Mouse (Mus musculus): ENCODE measurements around the gene Arntl2. TPM values are rescaled to one million over a fixed set of nuclear protein-coding genes. Genes with fewer than 3 reads are reported as not detected.

The Arntl2 gene
- polyA plus RNA-seq, 1 experiment from 2014 or later, result 0.72 TPM

- 83% methylated on average over 1 of the region's 1 CpGs for WGBS (ENCODE audit: insufficient replicate concordance)
- H3K9ac ChIP-seq (replicated peaks), result no peak overlapping the region
- TF ChIP-seq EP300 (IDR thresholded peaks at IDR 0.05; ENCODE audit: low read depth) (no peak), CTCF (IDR thresholded peaks at IDR 0.05; ENCODE audit: low read depth) (no peak)
- H3K4me1 ChIP-seq (ENCODE audit: insufficient read depth), result peaks cover 8% of the 10 kb centered on the region; the same call in 1 of the 2 replicates
- no peak for DNase-seq
- H3K9me3 ChIP-seq (ENCODE audit: low read length), result no peaks in the 10 kb centered on the region
- no peak overlapping the region for H3K27ac ChIP-seq (ENCODE audit: low read depth)
- no peaks in the 10 kb centered on the region for H3K27me3 ChIP-seq (ENCODE audit: insufficient read depth, low read length)
- no peak overlapping the region for H3K4me2 ChIP-seq (ENCODE audit: low read depth, low read length)
- H3K4me3 ChIP-seq (ENCODE audit: low read depth, low read length), result no peak overlapping the region
- no peak for ATAC-seq
- H3K36me3 ChIP-seq (replicated peaks; ENCODE audit: insufficient read depth, low read length), result no peaks in the 10 kb centered on the region
Measured at GRCm38 (mm10) chr6:146752612-146753011, 43.2 kb upstream of the Arntl2 start.

DNA sequence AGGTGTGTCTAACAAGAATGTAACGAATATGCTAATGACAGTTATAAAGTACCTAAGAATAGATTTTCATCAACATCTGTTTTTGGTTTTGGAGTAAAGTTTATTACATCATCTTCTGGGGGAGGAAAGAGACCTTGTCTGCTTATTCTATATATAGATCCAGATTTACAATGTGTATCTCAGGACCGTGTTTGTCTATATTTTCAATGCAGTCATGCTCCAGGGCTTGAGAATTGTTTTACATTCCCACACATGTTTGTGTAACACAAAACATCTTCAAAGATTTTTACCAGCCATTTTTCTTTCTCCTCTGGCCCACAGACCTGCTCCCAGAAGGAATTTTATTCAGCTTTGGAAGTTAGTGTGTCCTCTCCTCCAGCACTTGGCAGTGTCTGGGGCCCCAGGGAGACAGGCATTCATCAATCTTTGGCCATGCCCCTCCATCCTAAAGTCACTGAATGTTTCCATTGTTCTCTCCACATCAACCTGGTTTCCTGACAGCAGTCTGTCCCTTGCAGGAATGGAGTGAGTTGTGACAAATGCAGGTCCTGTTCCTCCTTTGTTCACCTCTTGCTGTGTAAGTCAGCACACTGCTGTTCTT is 42.2 kb upstream of the Arntl2 start:
- ATAC-seq, result no peak
- Histone ChIP-seq H3K4me3 (ENCODE audit: low read depth, low read length) (no peak overlapping the region), H3K9ac (replicated peaks) (no peak overlapping the region), H3K27me3 (ENCODE audit: insufficient read depth, low read length) (no peaks in the 10 kb centered on the region), H3K36me3 (replicated peaks; ENCODE audit: insufficient read depth, low read length) (no peaks in the 10 kb centered on the region), H3K4me1 (ENCODE audit: insufficient read depth) (peaks cover 8% of the 10 kb centered on the region; the same call in 1 of the 2 replicates), H3K4me2 (ENCODE audit: low read depth, low read length) (no peak overlapping the region), H3K9me3 (ENCODE audit: low read length) (no peaks in the 10 kb centered on the region), H3K27ac (ENCODE audit: low read depth) (no peak overlapping the region)
- TF ChIP-seq EP300 (IDR thresholded peaks at IDR 0.05; ENCODE audit: low read depth) (no peak), CTCF (IDR thresholded peaks at IDR 0.05; ENCODE audit: low read depth) (no peak)
- DNase-seq, result no peak
- 62% methylated on average over 2 of the region's 2 CpGs for WGBS (ENCODE audit: insufficient replicate concordance)

DNA sequence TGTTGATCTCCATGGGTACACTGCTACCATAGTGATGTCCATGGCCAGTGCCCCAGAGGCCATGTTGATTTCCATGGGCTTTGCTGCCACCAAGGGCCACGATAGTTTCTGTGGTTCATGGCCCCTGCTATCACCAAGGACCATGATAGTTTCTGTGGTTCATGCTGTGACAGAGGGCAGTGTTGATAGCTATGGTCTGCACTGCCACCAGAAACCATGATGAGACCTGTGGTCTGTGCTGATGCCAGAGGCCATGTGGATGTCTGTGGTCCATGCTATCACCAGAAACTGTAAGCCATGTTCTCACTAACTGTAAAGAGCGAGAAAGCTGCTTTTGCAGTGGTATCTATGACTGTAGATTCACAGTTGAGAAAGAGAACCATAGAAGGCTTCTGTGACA is 40.7 kb upstream of the Arntl2 start:
- Histone ChIP-seq H3K27me3 (ENCODE audit: insufficient read depth, low read length) (no peaks in the 10 kb centered on the region), H3K9ac (replicated peaks) (no peak overlapping the region), H3K9me3 (ENCODE audit: low read length) (no peaks in the 10 kb centered on the region), H3K36me3 (replicated peaks; ENCODE audit: insufficient read depth, low read length) (no peaks in the 10 kb centered on the region), H3K4me3 (ENCODE audit: low read depth, low read length) (no peak overlapping the region), H3K4me1 (ENCODE audit: insufficient read depth) (peaks cover 8% of the 10 kb centered on the region; the same call in 1 of the 2 replicates), H3K27ac (ENCODE audit: low read depth) (no peak overlapping the region), H3K4me2 (ENCODE audit: low read depth, low read length) (no peak overlapping the region)
- ATAC-seq, result peak; percentile 40
- TF ChIP-seq CTCF (IDR thresholded peaks at IDR 0.05; ENCODE audit: low read depth), result no peak
- TF ChIP-seq EP300 (IDR thresholded peaks at IDR 0.05; ENCODE audit: low read depth), result no peak
- no peak for DNase-seq
- 72% methylated on average over 2 of the region's 2 CpGs for WGBS (ENCODE audit: insufficient replicate concordance)

DNA sequence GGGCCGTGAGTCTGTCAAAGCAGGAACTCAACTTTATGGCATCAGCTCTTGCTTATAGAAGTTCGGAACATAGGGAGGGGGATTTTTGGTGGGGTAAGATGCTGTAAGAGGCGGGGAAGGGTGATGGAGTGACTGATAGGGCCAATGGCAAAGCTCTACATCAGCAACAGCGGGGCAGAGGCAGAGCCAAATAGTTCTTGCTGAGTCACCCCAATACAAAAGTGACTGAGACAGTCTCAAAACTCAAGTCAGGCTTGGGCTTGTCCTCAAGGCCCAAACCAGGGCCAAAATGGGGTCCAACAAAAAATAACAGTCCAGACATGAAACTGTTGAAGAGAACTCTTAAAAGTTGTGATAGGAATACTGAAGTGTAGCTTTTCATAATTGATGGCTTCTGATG is 40.2 kb upstream of the Arntl2 start:
- no peak overlapping the region for H3K9ac ChIP-seq (replicated peaks)
- ATAC-seq, result no peak

DNA sequence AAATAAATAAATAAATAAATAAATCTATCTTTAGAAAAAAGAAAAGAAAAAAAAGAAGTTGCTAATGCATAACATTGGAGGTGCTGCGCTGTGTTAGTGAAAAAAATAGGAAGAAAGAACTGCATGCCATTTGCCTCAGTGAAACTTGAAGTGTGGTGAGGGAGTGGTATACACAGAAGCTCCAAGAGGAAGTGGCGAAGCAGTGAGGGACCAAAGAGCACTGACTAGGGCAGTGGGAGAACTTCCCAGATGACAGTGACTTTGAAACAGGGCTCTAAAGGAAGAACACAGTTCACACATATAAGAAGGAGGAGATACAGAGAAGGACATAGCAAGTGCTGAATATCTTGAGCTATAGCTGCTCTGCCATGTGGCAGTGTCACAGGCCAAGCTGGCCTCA is 36.8 kb upstream of the Arntl2 start:
- no peak for DNase-seq
- 68% methylated on average over 2 of the region's 2 CpGs for WGBS (ENCODE audit: insufficient replicate concordance)
- TF ChIP-seq EP300 (IDR thresholded peaks at IDR 0.05; ENCODE audit: low read depth) (no peak), CTCF (IDR thresholded peaks at IDR 0.05; ENCODE audit: low read depth) (no peak)

More for the DNA sequence above, 40.2 kb upstream of the Arntl2 start:
- WGBS (ENCODE audit: insufficient replicate concordance), result 78% methylated on average over 4 of the region's 4 CpGs
- Histone ChIP-seq H3K4me3 (ENCODE audit: low read depth, low read length) (no peak overlapping the region), H3K9me3 (ENCODE audit: low read length) (no peaks in the 10 kb centered on the region), H3K36me3 (replicated peaks; ENCODE audit: insufficient read depth, low read length) (no peaks in the 10 kb centered on the region), H3K27me3 (ENCODE audit: insufficient read depth, low read length) (no peaks in the 10 kb centered on the region), H3K4me2 (ENCODE audit: low read depth, low read length) (no peak overlapping the region), H3K27ac (ENCODE audit: low read depth) (no peak overlapping the region), H3K4me1 (ENCODE audit: insufficient read depth) (peaks cover 8% of the 10 kb centered on the region; the same call in 1 of the 2 replicates)
- TF ChIP-seq CTCF (IDR thresholded peaks at IDR 0.05; ENCODE audit: low read depth) (no peak), EP300 (IDR thresholded peaks at IDR 0.05; ENCODE audit: low read depth) (no peak)
- no peak for DNase-seq

GRCm38 (mm10) chr6:146760022-146760421 is 35.8 kb upstream of the Arntl2 start:
- 67% methylated on average over 2 of the region's 2 CpGs for WGBS (ENCODE audit: insufficient replicate concordance)

More for the DNA sequence above, 36.8 kb upstream of the Arntl2 start:
- Histone ChIP-seq H3K4me3 (ENCODE audit: low read depth, low read length) (no peak overlapping the region), H3K9ac (replicated peaks) (no peak overlapping the region), H3K4me2 (ENCODE audit: low read depth, low read length) (no peak overlapping the region), H3K4me1 (ENCODE audit: insufficient read depth) (peaks cover 6% of the 10 kb centered on the region; the same call in 1 of the 2 replicates), H3K27ac (ENCODE audit: low read depth) (no peak overlapping the region), H3K9me3 (ENCODE audit: low read length) (no peaks in the 10 kb centered on the region), H3K27me3 (ENCODE audit: insufficient read depth, low read length) (no peaks in the 10 kb centered on the region), H3K36me3 (replicated peaks; ENCODE audit: insufficient read depth, low read length) (no peaks in the 10 kb centered on the region)
- no peak for ATAC-seq

More at GRCm38 (mm10) chr6:146760022-146760421, 35.8 kb upstream of the Arntl2 start:
- no peak overlapping the region for H3K9ac ChIP-seq (replicated peaks)
- H3K4me2 ChIP-seq (ENCODE audit: low read depth, low read length), result no peak overlapping the region
- no peak for ATAC-seq
- peaks cover 6% of the 10 kb centered on the region; the same call in 1 of the 2 replicates for H3K4me1 ChIP-seq (ENCODE audit: insufficient read depth)
- no peaks in the 10 kb centered on the region for H3K9me3 ChIP-seq (ENCODE audit: low read length)
- H3K27me3 ChIP-seq (ENCODE audit: insufficient read depth, low read length), result no peaks in the 10 kb centered on the region
- no peak for DNase-seq
- no peak overlapping the region for H3K4me3 ChIP-seq (ENCODE audit: low read depth, low read length)
- no peak overlapping the region for H3K27ac ChIP-seq (ENCODE audit: low read depth)
- TF ChIP-seq CTCF (IDR thresholded peaks at IDR 0.05; ENCODE audit: low read depth) (no peak), EP300 (IDR thresholded peaks at IDR 0.05; ENCODE audit: low read depth) (no peak)
- H3K36me3 ChIP-seq (replicated peaks; ENCODE audit: insufficient read depth, low read length), result no peaks in the 10 kb centered on the region
